Mouse (Mus musculus): ENCODE measurements around the gene Ifna7.

The Ifna7 gene

GRCm38 (mm10) chr4:88840058-88840457, 24.0 kb downstream of the Ifna7 start:
- no peak for DNase-seq (ENCODE audit: low spot score)

GRCm38 (mm10) chr4:88841438-88841911, 25.4 kb downstream of the Ifna7 start, which contains the start of gene Ifna4:
Ifna4 (plus strand) TSS chr4:88841861.
- no peak for DNase-seq (ENCODE audit: low spot score)

GRCm38 (mm10) chr4:88845334-88845733, 29.3 kb downstream of the Ifna7 start:
- DNase-seq (ENCODE audit: low spot score) = no peak

GRCm38 (mm10) chr4:88849698-88850097, 33.7 kb downstream of the Ifna7 start, which contains the start of gene Ifna1:
Ifna1 (plus strand) TSS chr4:88850087.
- DNase-seq (ENCODE audit: low spot score) = no peak

DNA sequence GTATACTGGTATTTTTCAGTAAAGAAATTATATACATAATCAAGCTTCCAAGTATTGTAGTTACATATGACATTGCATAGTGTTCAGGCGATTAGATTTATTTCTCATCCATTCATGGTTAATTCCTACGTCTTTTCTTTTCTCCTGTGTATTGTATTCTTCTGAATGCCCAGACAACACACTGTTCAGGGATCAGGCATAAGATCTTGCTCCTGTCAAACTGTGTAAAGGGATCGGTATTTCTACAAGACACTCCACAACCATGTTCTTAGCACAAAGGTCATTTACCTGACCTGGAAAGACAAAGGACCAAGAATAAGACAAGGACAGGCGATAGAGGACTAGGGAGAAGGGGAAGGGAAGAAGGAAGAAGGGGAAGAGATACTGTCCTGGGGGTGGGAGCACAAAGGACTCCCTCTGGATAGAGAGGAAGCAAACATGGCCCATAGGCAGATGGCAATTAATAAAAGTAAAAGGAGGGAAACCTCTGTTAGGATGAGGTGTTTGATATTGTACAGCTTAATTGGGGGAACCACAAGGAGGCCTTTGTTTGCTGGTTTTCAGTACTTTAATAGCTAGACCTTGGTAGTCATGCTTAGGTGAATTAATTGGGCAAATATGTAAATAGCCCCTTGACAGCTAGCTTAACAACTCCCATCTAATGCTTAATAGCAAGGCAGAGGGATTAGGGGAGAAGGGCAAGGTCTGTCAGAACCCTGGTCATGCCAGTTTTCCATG, 35.2 kb downstream of the Ifna7 start:
- DNase-seq (ENCODE audit: low spot score) = no peak

DNA sequence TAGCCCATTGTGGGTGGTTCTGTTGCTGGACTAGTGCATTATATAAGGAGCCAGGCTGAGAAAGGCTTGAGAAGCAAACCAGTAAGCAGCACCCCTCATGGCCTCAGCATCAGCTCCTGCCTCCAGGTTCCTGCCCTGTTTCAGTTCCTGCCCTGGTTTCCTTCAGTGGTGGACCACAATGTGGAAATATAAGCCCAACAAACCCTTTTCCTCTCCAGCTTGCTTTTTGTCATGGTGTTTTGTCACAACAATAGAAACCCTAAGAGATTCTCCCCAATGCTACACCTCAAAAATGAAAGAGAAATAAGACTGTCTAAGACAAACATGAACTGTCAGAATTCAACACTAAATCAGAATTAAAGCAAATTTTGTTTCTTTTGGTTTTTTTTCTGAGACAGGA, 43.2 kb downstream of the Ifna7 start:
- no peak for DNase-seq (ENCODE audit: low spot score)

DNA sequence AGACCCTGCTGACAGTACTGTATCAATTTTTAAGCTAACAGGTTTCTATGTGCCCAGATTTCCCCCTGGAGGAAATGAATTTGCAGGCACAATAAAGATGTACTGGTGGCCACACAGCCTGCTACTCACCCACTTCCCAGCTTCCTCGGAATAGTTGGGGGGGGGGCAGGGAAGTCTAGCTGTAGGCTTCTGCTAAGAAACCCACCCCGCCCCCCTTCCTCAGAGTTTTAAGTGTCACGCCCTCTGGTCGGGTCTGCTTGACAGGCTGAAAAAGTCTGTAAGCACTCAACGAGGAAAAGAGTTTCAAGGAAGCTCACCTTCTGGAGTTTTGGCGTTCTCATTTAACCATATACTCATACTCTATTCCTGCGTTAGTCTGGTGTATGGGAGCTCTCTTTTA, 47.3 kb downstream of the Ifna7 start:
- DNase-seq (ENCODE audit: low spot score) = no peak

DNA sequence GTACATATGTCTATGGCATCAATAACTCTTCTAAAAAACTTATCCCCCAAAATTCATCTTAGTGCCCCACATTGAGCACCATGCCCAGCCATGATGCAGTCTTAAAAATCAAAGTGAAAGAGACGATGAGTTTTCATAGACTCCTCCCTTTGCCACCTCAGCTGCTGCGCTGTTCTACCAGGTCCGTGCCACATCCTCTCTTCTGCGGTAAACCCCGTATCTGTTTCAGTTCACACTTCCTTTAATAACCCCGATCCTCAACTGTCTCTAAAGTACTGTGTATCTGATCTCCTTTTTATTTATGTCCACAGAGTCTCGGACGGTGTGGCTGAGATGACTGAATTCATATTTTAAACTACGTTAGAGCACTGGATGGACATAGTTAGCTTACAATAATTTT, 48.6 kb downstream of the Ifna7 start:
- DNase-seq (ENCODE audit: low spot score) = no peak

DNA sequence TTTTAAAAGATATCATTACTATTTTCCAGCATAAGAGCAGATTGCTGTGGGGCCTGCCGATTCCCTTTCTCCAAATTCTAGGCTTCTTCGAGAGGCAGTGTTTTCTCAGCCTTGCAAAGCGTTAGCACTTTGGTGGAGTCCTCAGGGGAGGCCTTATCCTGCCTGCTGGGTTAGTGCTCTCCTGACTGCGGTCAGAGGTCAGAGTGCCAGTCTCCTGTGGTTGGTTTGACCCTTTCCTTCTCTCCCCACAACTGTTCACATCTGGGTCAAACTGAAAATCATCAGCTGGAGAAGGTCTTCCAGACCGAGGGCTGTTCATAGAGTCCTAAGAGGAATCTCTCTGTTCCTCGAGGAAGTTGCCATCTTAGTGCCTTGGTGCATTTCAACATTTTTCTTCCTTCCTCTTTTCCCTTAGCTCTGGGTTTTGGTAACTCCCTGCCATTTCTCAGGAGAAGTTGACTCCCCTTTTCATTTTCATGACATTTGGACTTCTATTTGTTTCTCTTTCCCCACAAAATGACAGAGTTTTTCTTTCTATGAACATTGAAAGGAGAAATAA, 49.1 kb downstream of the Ifna7 start:
- DNase-seq (ENCODE audit: low spot score) = no peak
